Mouse (Mus musculus) stomach, postnatal 0 days (tissue): Measurements from ENCODE around the gene Hexim2. TPM values are rescaled to one million over a fixed set of nuclear protein-coding genes. Genes with fewer than 3 reads are reported as not detected.
A peak's percentile ranks its signal among the peaks of the same experiment; 100 is the strongest.

Experiments used
- ATAC-seq: fragments of 200-750 bp; cut with Nextera tagmentation; 2 replicates; pipeline ENCODE4 v1.8.0; 2017; ENCODE audit not compliant: low FRiP score, low TSS enrichment
- DNase-seq: peaks from one replicate; pipeline ENCODE4 v3.0.0-alpha.2; 2016; ENCODE audit warnings: low spot score
- H3K27ac ChIP-seq: fragments of 300-500 bp; sonication (generic); replicated peaks from 2 replicates; pipeline ENCODE4 v1.5.1; 2014; ENCODE audit warnings: mild to moderate bottlenecking, control low read depth
- H3K27me3 ChIP-seq: fragments of 300-500 bp; sonication (generic); 2 replicates; pipeline ENCODE4 v1.6.1; 2014; ENCODE audit warnings: low read length; ENCODE audit not compliant: control insufficient read depth, insufficient read depth
- H3K36me3 ChIP-seq: fragments of 300-500 bp; sonication (generic); 2 replicates; pipeline ENCODE4 v1.6.1; 2014; ENCODE audit warnings: low read length, mixed read lengths; ENCODE audit not compliant: control insufficient read depth, insufficient read depth
- H3K4me1 ChIP-seq: fragments of 300-500 bp; sonication (generic); replicated peaks from 2 replicates; pipeline ENCODE4 v1.6.1; 2014; ENCODE audit warnings: antibody characterized with exemption; ENCODE audit not compliant: control insufficient read depth, insufficient read depth
- H3K4me2 ChIP-seq: fragments of 300-500 bp; sonication (generic); replicated peaks from 2 replicates; pipeline ENCODE4 v1.6.1; 2014; ENCODE audit warnings: low read depth, mild to moderate bottlenecking, control low read depth, moderate library complexity
- H3K4me3 ChIP-seq: fragments of 300-500 bp; sonication (generic); 2 replicates; pipeline ENCODE4 v1.5.1; 2014; ENCODE audit warnings: low read depth, low read length, control low read depth
- H3K9ac ChIP-seq: fragments of 300-500 bp; sonication (generic); 2 replicates; pipeline ENCODE4 v1.6.1; 2014; ENCODE audit warnings: mild to moderate bottlenecking, low read length, control low read depth, mixed read lengths
- H3K9me3 ChIP-seq: fragments of 300-500 bp; sonication (generic); 2 replicates; pipeline ENCODE4 v1.6.1; 2016; ENCODE audit warnings: low read length; ENCODE audit not compliant: control insufficient read depth
- CTCF ChIP-seq: IDR thresholded peaks from 2 replicates; pipeline ENCODE4 v1.5.1; 2016; ENCODE audit warnings: antibody characterized with exemption, low read depth, mild to moderate bottlenecking, moderate library complexity
- EP300 ChIP-seq: optimal IDR thresholded peaks from 2 replicates; pipeline ENCODE3; 2016; ENCODE audit warnings: antibody characterized with exemption
- WGBS: fragments of 180-500 bp; shearing (Covaris S2); extraction: QIAGEN DNeasy Blood & Tissue Kit; methylation state at CpG from one replicate; pipeline ENCODE4 v1.1.7; 2014; 5-methylcytosine and 5-hydroxymethylcytosine counted together
- polyA plus RNA-seq: library from polyadenylated mRNA; unstranded; fragments of >200 nt; fragmentation: Nextera tagmentation; extraction: Ambion mirVana; gene quantifications from 2 replicates; pipeline ENCODE4 v1.2.1, GENCODE M21; 2015

Hexim2 gene
- polyA plus RNA-seq, 1 experiment from 2014 or later, result 3.7 TPM

DNA sequence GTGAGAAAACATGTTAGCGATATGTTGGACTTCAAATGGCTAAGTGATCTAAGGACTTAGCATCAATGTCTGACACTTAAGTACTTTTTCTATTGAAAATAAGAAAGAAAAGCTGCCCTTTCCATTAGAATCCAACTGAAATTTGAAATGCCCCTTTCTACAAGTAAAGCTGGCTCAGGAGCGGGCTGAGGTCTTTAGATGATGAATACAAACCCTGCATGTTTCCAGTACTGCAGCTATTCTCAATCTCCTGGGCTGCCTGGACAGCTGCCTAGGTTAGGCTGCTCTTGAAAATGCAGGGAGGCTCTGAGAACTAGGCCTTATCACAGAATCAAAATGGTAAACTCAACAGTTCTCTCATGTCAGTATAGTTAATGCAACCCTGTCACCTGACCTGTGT is 13.4 kb upstream of the Hexim2 start:
- ATAC-seq (no peak), DNase-seq (no peak)
- H3K4me2 ChIP-seq, result peak overlapping the region; percentile 86
- peak overlapping the region; percentile 70; the same call in 1 of the 2 replicates for H3K4me3 ChIP-seq
- no peaks in the 10 kb centered on the region for H3K36me3 ChIP-seq
- WGBS, result 66% methylated on average over 2 of the region's 2 CpGs
- H3K4me1 ChIP-seq, result peaks cover 9% of the 10 kb centered on the region; the same call in 1 of the 2 replicates
- TF ChIP-seq EP300, result no peak
- H3K9me3 ChIP-seq, result no peaks in the 10 kb centered on the region
- no peaks in the 10 kb centered on the region for H3K27me3 ChIP-seq
- no peak overlapping the region for H3K27ac ChIP-seq
- no peak overlapping the region for H3K9ac ChIP-seq

DNA sequence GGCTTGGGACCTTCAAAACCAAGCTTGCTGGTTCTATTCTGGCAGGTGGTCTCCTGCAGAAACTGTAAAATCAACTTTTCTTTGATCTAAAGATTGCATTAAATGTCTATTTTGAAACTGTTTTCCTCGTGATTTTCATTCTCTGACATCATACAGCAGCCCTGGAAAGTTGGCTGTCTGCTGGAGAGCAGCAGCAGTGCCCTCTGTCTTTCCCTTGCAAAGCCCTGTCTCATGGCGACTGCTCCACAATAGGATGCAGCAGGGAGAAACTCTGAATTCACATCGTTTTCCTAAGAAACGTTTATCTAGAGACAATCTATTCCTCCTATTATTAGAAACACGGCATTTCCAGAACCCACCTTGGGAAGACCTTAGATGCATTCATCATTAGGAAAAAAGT is 12.6 kb upstream of the Hexim2 start:
- no peaks in the 10 kb centered on the region for H3K9me3 ChIP-seq
- H3K4me1 ChIP-seq, result peaks cover 6% of the 10 kb centered on the region; the same call in 1 of the 2 replicates
- no peaks in the 10 kb centered on the region for H3K27me3 ChIP-seq
- DNase-seq, result no peak
- no peak overlapping the region for H3K4me3 ChIP-seq
- 45% methylated on average over 5 of the region's 5 CpGs for WGBS
- H3K36me3 ChIP-seq, result no peaks in the 10 kb centered on the region
- no peak overlapping the region for H3K4me2 ChIP-seq
- no peak overlapping the region for H3K9ac ChIP-seq
- no peak for ATAC-seq
- H3K27ac ChIP-seq, result no peak overlapping the region
- TF ChIP-seq EP300 (no peak), CTCF (peak; percentile 36; the same call in 1 of the 2 replicates)

DNA sequence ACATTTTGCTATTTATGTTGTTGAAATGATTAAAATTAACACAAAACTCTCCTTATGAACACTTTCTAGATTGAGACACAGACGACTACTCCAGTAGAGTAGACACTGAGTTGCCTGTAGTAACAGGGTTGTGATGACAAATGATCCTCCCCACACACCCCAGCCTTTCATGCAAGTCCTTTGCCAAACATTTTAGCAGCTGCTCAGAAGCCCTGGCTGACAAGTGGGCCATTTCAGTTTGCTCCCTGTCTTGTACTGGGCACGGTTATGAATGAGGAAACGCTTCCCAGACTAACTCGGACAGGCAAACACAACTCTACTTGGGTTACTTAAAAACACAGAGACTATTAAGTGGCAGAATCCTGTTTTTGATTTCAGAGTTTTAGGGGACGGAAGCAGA is 11.9 kb upstream of the Hexim2 start:
- no peak for TF ChIP-seq CTCF
- no peak overlapping the region for H3K4me2 ChIP-seq
- no peak overlapping the region for H3K4me3 ChIP-seq
- no peak overlapping the region for H3K9ac ChIP-seq
- H3K27ac ChIP-seq, result no peak overlapping the region
- no peaks in the 10 kb centered on the region for H3K27me3 ChIP-seq
- 31% methylated on average over 5 of the region's 5 CpGs for WGBS
- H3K9me3 ChIP-seq, result no peaks in the 10 kb centered on the region
- ATAC-seq, result no peak
- no peaks in the 10 kb centered on the region for H3K36me3 ChIP-seq
- H3K4me1 ChIP-seq, result peaks cover 3% of the 10 kb centered on the region; the same call in 1 of the 2 replicates
- DNase-seq, result peak; percentile 19

DNA sequence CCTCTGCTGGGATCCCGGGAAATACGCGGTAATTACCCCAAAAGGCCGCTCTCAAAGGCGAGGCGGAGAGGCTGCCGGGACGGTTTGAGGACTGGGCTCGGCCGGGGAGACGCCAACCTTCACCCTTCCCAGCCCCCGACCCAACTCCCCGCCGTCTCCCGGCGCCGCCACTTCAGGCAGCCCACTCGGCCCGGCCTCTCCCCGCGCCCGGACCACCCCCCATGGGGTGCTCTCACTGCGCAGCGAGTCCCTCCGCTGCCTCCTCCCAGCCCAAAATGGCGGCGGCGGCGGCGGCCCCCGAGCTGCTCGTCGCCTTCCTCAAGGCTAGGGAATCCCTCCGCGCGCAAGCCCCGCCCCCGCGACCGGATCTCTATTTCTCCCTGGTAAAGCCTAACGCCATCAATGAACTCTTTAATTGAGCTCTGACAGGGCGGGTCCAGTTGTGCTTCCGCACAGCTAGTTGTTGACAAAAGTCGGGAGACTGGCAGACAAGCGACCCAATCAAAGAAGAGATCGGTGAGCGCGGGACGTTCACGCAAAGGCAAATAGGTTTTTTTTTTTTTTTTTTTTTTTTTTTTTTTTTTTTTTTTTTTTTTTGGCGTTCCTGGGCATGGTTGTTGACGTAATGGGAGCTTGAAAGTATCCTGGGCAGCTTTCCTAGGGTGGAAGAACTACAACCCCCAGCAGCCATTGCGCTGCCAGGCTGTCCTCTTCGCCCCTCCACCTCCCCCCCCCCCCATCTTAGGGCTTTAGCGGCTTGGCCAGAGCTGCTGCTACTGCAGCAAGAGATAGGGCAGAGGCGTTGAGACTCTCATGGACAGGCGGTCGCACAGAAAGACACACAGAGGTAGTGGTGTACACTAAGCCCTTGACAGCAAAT is 587 bp downstream of the Hexim2 start:
- TF ChIP-seq CTCF, result no peak
- TF ChIP-seq EP300, result no peak
- peak overlapping the region; percentile 96 for H3K4me3 ChIP-seq
- no peaks in the 10 kb centered on the region for H3K27me3 ChIP-seq
- DNase-seq (peak; percentile 100), ATAC-seq (peak; percentile 96)
- H3K27ac ChIP-seq, result peak overlapping the region; percentile 98
- under 1% methylated on average over 57 of the region's 58 CpGs for WGBS
- peak overlapping the region; percentile 100 for H3K9ac ChIP-seq
- no peaks in the 10 kb centered on the region for H3K9me3 ChIP-seq
- peak overlapping the region; percentile 70 for H3K4me2 ChIP-seq
- no peaks in the 10 kb centered on the region for H3K36me3 ChIP-seq
- peaks cover 10% of the 10 kb centered on the region; the same call in 1 of the 2 replicates for H3K4me1 ChIP-seq

DNA sequence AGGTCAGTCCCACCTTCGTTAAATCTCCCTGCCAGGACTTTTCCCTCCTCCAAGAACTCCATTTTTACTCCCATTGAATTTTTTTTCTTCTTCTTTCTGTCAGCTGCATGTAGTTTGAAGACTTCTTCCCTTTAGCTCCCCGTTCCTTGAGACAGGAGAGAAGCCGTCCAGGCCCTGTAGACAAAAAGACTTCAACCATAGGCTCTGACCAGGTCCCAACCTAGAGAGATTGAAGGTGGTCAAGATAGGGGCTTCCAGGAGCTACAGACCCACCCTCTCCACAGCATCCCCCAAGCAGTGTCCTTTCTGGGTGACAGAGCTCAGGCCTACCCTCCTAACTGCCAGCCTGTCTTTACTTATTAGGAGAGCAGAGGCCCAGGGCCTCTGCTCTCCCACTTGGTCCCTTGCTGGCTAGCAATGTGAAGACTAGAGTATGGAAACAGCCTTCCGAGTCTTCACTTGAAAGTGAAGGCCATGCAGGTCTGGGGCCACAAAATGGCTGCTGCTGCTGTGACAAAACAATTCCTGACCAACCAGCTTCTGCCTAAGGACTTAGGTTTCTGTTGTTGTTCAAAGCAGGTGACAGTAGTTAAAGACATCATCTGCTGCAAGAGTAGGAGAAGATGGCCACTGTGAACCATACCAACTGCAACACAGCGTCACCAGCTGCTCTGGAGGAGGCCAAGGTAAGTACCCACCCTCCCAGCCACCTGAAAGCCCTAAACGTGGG is 1.4 kb downstream of the Hexim2 start:
- Histone ChIP-seq H3K27me3 (no peaks in the 10 kb centered on the region), H3K4me3 (peak overlapping the region; percentile 3; the same call in 1 of the 2 replicates), H3K36me3 (0 out of 2 replicates have a peak, but pooled peaks cover 1% of the 10 kb centered on the region), H3K4me2 (peak overlapping the region; percentile 49), H3K4me1 (peaks cover 10% of the 10 kb centered on the region; the same call in 1 of the 2 replicates), H3K9ac (peak overlapping the region; percentile 50; the same call in 1 of the 2 replicates), H3K27ac (peak overlapping the region; percentile 82), H3K9me3 (no peaks in the 10 kb centered on the region)
- whole genome bisulfite sequencing, result 44% methylated on average over 6 of the region's 6 CpGs
- TF ChIP-seq CTCF (no peak), EP300 (no peak)
- no peak for ATAC-seq
- DNase-seq, result no peak
